Mouse (Mus musculus): Measurements from ENCODE around the gene Ankrd40. TPM values are rescaled to one million over a fixed set of nuclear protein-coding genes. Genes with fewer than 3 reads are reported as not detected.

Gene Ankrd40
- 16.3 and 20.3 TPM in 2 replicates for polyA plus RNA-seq (2016; fragmentation: Nextera tagmentation; extraction: Ambion mirVana)

DNA sequence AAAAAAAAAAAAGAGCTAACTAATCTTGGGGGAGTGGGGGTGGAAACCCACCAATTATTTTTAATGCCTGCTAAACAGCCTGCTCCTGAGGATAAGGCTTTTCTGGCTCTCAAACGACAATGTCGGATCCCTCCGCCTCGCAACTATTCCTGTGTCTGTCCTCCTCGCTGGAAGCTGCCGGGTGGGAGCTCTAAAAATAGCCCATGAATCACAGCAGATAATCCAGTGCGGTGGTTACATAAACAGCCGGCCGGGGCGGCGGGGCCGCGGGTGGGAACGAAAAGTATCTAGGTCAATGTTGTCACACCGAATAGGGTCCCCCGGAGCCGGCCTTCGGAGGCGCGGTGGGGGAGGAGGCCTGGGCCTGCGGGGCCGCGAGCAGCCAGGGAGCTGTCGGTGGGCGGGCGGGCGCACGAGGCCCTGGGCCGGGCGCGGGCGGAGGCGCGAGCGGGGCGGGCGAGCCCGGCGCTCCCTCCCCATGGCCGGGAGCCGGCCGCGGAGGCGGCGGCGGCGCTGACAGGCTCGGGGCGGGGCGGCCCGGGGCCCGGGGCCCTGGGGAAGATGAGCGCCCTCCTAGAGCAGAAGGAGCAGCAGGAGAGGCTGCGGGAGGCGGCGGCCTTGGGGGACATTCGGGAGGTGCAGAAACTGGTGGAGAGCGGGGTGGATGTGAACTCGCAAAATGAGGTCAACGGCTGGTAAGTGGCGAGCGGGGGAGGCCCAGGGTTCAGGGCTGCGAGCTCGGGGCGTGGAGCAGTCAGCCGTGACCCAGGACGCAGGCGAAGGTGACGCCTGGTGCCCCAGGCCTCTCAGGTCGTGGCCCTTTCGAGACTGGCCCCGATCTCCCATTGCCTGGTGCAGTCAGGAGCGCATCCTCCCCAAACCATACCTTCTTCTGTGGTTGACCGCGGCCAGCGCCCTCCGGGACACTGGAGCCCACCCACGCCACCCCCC lies at the start of gene Ankrd40:
Ankrd40 (plus strand) TSS at position 309 of the 951 bp plus-strand sequence.
- under 1% methylated on average over 77 of the region's 78 CpGs for WGBS
- Histone ChIP-seq H3K27me3 (ENCODE audit: insufficient read depth, poor library complexity, severe bottlenecking) (no peaks in the 10 kb centered on the region), H3K9me3 (no peaks in the 10 kb centered on the region), H3K4me3 (peak within 1 kb of the TSS; percentile 89), H3K27ac (peak within 1 kb of the TSS; percentile 99), H3K36me3 (0 out of 2 replicates have a peak, but pooled peaks cover 2% of the 10 kb centered on the region), H3K4me1 (peaks cover 37% of the 10 kb centered on the region)
- DNase-seq (ENCODE audit: low spot score) = peak; percentile 96

- Histone ChIP-seq H3K27me3 (ENCODE audit: insufficient read depth, poor library complexity, severe bottlenecking) (no peaks in the 10 kb centered on the region), H3K9me3 (no peaks in the 10 kb centered on the region), H3K4me1 (peaks cover 19% of the 10 kb centered on the region), H3K27ac (no peak within 1 kb of the TSS), H3K36me3 (peaks cover 31% of the 10 kb centered on the region), H3K4me3 (no peak within 1 kb of the TSS)
- whole genome bisulfite sequencing = 76% methylated on average over 11 of the region's 11 CpGs
- DNase-seq (ENCODE audit: low spot score) = no peak
These were observed 46.3 kb upstream of the Ankrd40 start, which contains the start of gene Gm21885 for GRCm38 (mm10) chr11:94281199-94282181. Gene Gm21885 (plus strand): TSS chr11:94281873.

DNA sequence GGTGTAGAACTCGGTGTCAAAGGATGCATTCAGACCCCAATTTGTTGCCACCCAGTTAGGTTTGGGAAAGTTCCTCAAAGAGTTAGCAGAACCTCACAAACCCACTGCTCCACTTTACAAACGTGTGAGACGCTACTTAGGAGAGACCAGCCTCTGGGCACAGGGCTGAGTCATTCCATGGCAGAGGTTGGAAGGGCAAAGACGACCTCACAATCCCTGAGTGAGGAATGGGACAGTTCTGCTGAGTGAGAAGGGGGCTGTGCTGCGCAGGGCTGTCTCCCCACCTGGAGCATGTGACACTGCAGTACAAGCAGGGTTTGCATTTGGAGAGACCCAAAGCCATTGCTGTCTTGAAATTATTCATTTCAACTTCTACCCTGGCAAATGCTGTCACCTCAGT lies 45.5 kb upstream of the Ankrd40 start:
- Histone ChIP-seq H3K9me3 (no peaks in the 10 kb centered on the region), H3K4me1 (peaks cover 14% of the 10 kb centered on the region), H3K27ac (no peak overlapping the region), H3K27me3 (ENCODE audit: insufficient read depth, poor library complexity, severe bottlenecking) (no peaks in the 10 kb centered on the region), H3K4me3 (no peak overlapping the region), H3K36me3 (peaks cover 38% of the 10 kb centered on the region)
- DNase-seq (ENCODE audit: low spot score) = no peak
- 62% methylated on average over 5 of the region's 5 CpGs for WGBS

GRCm38 (mm10) chr11:94283536-94284099 lies 44.2 kb upstream of the Ankrd40 start:
- WGBS = 94% methylated on average over 6 of the region's 6 CpGs
- no peak overlapping the region for H3K27ac ChIP-seq
- H3K36me3 ChIP-seq = peaks cover 51% of the 10 kb centered on the region
- H3K4me3 ChIP-seq = no peak overlapping the region
- DNase-seq (ENCODE audit: low spot score) = no peak
- peaks cover 14% of the 10 kb centered on the region for H3K4me1 ChIP-seq
- H3K27me3 ChIP-seq (ENCODE audit: insufficient read depth, poor library complexity, severe bottlenecking) = no peaks in the 10 kb centered on the region
- H3K9me3 ChIP-seq = no peaks in the 10 kb centered on the region

DNA sequence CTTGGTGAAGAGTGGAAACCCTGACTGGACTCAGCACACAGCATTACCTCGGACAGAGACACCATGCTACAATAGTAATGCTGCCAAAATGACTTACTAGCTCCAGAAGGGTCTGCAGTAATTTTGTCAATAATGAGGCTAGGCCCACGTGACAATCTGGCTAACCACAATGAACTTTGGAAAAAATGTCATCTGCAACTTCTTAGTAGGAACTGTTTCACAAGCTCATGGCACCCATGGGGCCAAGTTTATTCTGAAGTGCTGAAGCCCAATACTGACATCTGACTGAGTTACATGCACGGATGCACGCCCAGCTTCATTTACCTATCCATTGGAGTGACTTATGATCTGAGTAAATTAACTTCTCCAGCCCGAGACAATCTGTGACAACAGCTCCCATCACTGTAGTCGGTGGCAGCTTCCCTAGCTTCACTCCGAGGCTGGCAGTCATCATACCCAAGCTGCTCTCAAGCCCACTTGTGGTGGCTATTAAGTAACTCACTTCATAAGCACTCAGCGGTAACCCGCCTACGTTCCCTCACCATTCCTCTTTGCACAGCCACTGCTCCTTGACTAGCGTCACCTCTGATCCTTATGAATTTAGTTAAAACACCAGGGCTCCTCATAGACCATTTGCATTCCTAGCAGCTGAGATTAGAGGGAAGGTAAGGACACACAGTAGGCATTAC lies 41.8 kb upstream of the Ankrd40 start:
- DNase-seq (ENCODE audit: low spot score) = no peak
- no peaks in the 10 kb centered on the region for H3K9me3 ChIP-seq
- no peaks in the 10 kb centered on the region for H3K27me3 ChIP-seq (ENCODE audit: insufficient read depth, poor library complexity, severe bottlenecking)
- no peak overlapping the region for H3K27ac ChIP-seq
- H3K36me3 ChIP-seq = peaks cover 76% of the 10 kb centered on the region
- peaks cover 8% of the 10 kb centered on the region for H3K4me1 ChIP-seq
- WGBS = 91% methylated on average over 11 of the region's 11 CpGs
- H3K4me3 ChIP-seq = no peak overlapping the region

GRCm38 (mm10) chr11:94287105-94287504 lies 40.7 kb upstream of the Ankrd40 start:
- Histone ChIP-seq H3K9me3 (no peaks in the 10 kb centered on the region), H3K36me3 (peaks cover 84% of the 10 kb centered on the region)
- WGBS = 88% methylated on average over 5 of the region's 5 CpGs

GRCm38 (mm10) chr11:94290062-94290740 lies 37.6 kb upstream of the Ankrd40 start:
- Histone ChIP-seq H3K36me3 (peaks cover 98% of the 10 kb centered on the region), H3K9me3 (no peaks in the 10 kb centered on the region), H3K4me3 (no peak overlapping the region), H3K4me1 (no peaks in the 10 kb centered on the region), H3K27me3 (ENCODE audit: insufficient read depth, poor library complexity, severe bottlenecking) (no peaks in the 10 kb centered on the region), H3K27ac (no peak overlapping the region)
- WGBS = 80% methylated on average over 10 of the region's 10 CpGs
- DNase-seq (ENCODE audit: low spot score) = no peak

More at GRCm38 (mm10) chr11:94287105-94287504, 40.7 kb upstream of the Ankrd40 start:
- Histone ChIP-seq H3K4me3 (no peak overlapping the region), H3K27me3 (ENCODE audit: insufficient read depth, poor library complexity, severe bottlenecking) (no peaks in the 10 kb centered on the region), H3K27ac (no peak overlapping the region), H3K4me1 (no peaks in the 10 kb centered on the region)
- no peak for DNase-seq (ENCODE audit: low spot score)

- Histone ChIP-seq H3K27ac (no peak overlapping the region), H3K4me1 (no peaks in the 10 kb centered on the region), H3K9me3 (no peaks in the 10 kb centered on the region), H3K4me3 (no peak overlapping the region), H3K36me3 (peaks cover 99% of the 10 kb centered on the region), H3K27me3 (ENCODE audit: insufficient read depth, poor library complexity, severe bottlenecking) (no peaks in the 10 kb centered on the region)
- 83% methylated on average over 9 of the region's 9 CpGs for WGBS
- DNase-seq (ENCODE audit: low spot score) = no peak
These were observed 32.6 kb upstream of the Ankrd40 start for GRCm38 (mm10) chr11:94294996-94295845.

- 92% methylated on average over 1 of the region's 1 CpGs for WGBS
- Histone ChIP-seq H3K4me3 (no peak overlapping the region), H3K9me3 (no peaks in the 10 kb centered on the region), H3K4me1 (peaks cover 37% of the 10 kb centered on the region), H3K27ac (no peak overlapping the region), H3K36me3 (peaks cover 13% of the 10 kb centered on the region; the same call in 1 of the 2 replicates), H3K27me3 (ENCODE audit: insufficient read depth, poor library complexity, severe bottlenecking) (no peaks in the 10 kb centered on the region)
- DNase-seq (ENCODE audit: low spot score) = no peak
These were observed 15.1 kb upstream of the Ankrd40 start for GRCm38 (mm10) chr11:94312733-94313132.

- WGBS = 47% methylated on average over 2 of the region's 2 CpGs
- Histone ChIP-seq H3K36me3 (peaks cover 17% of the 10 kb centered on the region; the same call in 1 of the 2 replicates), H3K9me3 (no peaks in the 10 kb centered on the region), H3K27me3 (ENCODE audit: insufficient read depth, poor library complexity, severe bottlenecking) (no peaks in the 10 kb centered on the region), H3K4me3 (no peak overlapping the region), H3K27ac (no peak overlapping the region), H3K4me1 (peaks cover 43% of the 10 kb centered on the region)
- DNase-seq (ENCODE audit: low spot score) = no peak
These were observed 13.6 kb upstream of the Ankrd40 start for GRCm38 (mm10) chr11:94314098-94314652.

GRCm38 (mm10) chr11:94315308-94315707 lies 12.5 kb upstream of the Ankrd40 start:
- H3K4me1 ChIP-seq = peaks cover 46% of the 10 kb centered on the region
- no peak overlapping the region for H3K27ac ChIP-seq
- WGBS = 50% methylated on average over 1 of the region's 1 CpGs

More at GRCm38 (mm10) chr11:94315308-94315707, 12.5 kb upstream of the Ankrd40 start:
- Histone ChIP-seq H3K4me3 (no peak overlapping the region), H3K9me3 (no peaks in the 10 kb centered on the region), H3K27me3 (ENCODE audit: insufficient read depth, poor library complexity, severe bottlenecking) (no peaks in the 10 kb centered on the region), H3K36me3 (peaks cover 21% of the 10 kb centered on the region)
- no peak for DNase-seq (ENCODE audit: low spot score)

Data from heart, embryonic 10.5 days (tissue).